Mouse (Mus musculus) kidney, adult 2 months (tissue): ENCODE measurements at regions not wholly inside any gene's neighbourhood (a gene's known extent, or its start where the extent isn't known, plus 50 kb on each side); places are given as distances from the start of the nearest gene placed in this dataset.

Experiments
- CTCF ChIP-seq: fragments of 200-500 bp; conservative IDR thresholded peaks from 2 replicates; pipeline ENCODE4 v1.5.1; 2011; ENCODE audit warnings: low read depth, mild to moderate bottlenecking, control low read depth, low read length, moderate library complexity, mixed read lengths; ENCODE audit not compliant: insufficient read depth, insufficient read length
- POLR2A ChIP-seq: fragments of 200-500 bp; IDR thresholded peaks from one replicate; pipeline ENCODE4 v1.6.1; 2011; ENCODE audit warnings: low read depth, low read length, control low read depth

DNA sequence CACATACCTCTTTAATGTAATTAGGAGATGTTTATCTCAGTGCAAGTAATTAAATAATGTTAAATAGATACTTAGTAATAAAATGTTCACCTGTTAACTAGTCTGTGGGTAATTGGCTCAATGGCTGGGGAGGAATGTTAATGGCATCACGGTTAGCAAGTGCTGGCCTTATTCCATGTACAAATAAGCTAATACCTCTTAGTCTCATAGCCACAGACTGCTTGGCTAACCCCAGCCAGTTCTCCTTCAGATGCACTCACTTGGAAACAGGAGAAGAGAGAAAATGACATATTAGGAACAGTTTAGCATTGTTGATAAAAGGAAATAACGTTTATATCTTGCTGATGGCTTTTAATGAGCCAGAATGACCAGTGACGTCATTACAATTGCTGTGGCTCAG lies 60.1 kb upstream of the Slc16a1 start:
- TF ChIP-seq CTCF: no peak
- no peak for TF ChIP-seq POLR2A
